Mouse (Mus musculus): ENCODE measurements around the gene Arhgap28. TPM values are rescaled to one million over a fixed set of nuclear protein-coding genes. Genes with fewer than 3 reads are reported as not detected.

The Arhgap28 gene
- polyA plus RNA-seq, 2 experiments = 42.8 to 55.2 TPM

DNA sequence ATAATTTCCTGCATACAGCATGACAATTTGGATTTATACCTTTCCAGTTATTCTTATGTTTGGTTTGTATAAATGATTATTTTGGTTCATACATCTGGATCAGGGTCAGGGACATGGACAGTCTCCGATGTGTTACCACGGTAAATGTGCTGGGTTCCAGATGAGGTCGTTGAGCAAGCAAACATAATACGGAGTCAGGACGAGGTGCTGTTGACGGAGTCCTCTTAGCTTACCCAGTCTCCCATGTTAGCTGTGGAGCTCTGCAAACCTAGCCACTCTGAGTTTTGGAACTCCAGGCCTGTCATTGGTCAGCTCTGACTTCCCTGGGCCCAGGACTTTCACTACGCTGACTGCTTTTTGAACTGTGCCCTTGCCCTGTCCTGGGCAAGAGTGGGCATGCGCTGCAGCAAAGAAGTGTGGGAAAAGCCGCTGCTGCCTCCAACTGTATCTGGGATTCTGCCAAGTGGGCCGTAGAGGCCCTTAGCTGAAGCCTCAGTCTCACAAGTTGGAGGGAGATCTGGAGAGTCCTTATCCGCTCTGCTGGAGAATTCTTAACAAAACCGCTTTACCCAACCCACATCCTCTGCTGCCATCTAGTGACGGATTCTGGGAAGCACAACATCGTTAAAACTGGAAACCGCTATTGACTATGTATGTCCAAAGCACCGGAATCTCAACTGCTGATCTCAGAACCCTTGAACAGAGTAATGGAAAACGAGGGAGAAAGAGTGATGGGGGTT, 166.4 kb downstream of the Arhgap28 start:
- Histone ChIP-seq H3K27me3 (ENCODE audit: control insufficient read depth, insufficient read depth, low read length) (no peaks in the 10 kb centered on the region), H3K4me1 (ENCODE audit: control insufficient read depth, insufficient read depth, low read length) (no peaks in the 10 kb centered on the region), H3K9me3 (ENCODE audit: control insufficient read depth, low read length) (no peaks in the 10 kb centered on the region), H3K4me2 (replicated peaks; ENCODE audit: low read depth, low read length, severe bottlenecking) (no peak overlapping the region), H3K4me3 (replicated peaks; ENCODE audit: low read length) (no peak overlapping the region), H3K9ac (ENCODE audit: low read depth, low read length, severe bottlenecking) (no peak overlapping the region), H3K27ac (replicated peaks; ENCODE audit: low read depth, low read length) (no peak overlapping the region), H3K36me3 (ENCODE audit: control insufficient read depth, insufficient read depth, low read length) (no peaks in the 10 kb centered on the region; the same call in 1 of the 2 replicates)
- DNase-seq (ENCODE audit: low spot score) (peak; percentile 77), ATAC-seq (ENCODE audit: low FRiP score, low read depth) (peak; percentile 39)
- WGBS = 63% methylated on average over 17 of the region's 17 CpGs
- no peak for TF ChIP-seq POLR2A (IDR thresholded peaks at IDR 0.05; ENCODE audit: borderline replicate concordance, extremely low read depth, insufficient read depth, insufficient read length)

DNA sequence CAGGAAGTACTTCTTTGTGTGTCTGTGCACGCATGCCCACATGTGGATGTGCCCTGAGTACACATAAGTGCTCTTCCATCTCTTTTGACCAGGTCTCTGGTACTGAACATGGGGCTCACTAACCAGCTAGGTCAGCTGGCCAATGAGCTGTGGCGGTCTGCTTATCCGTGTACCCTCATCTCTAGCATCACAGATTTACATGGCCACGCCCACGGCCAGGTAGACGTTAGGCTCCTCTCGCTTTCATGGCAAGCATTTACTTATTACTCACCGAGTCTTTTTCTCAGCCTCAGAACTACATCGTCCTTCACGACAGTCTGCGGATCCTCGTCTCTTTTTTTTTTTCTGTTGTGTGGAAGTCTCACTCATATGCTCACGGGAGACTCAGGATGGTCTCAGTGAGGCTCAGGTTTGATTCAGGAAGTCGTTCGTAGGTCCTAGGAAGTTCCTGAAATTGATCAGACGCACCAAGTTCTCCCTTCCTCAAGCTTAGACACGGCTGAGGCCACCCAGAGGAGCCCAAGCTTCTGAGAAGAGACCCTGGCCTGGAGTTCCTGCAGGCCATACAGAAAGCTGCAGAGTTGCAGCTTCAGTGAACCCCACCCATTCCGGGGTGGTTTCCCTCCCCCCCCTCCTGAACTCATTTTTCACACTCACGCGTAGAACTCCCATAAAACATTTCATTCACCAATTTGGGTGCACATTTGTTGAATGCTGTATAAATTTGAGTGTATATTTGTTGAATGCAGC, 167.6 kb downstream of the Arhgap28 start:
- Histone ChIP-seq H3K4me2 (replicated peaks; ENCODE audit: low read depth, low read length, severe bottlenecking) (no peak overlapping the region), H3K9me3 (ENCODE audit: control insufficient read depth, low read length) (no peaks in the 10 kb centered on the region), H3K4me3 (replicated peaks; ENCODE audit: low read length) (no peak overlapping the region), H3K27me3 (ENCODE audit: control insufficient read depth, insufficient read depth, low read length) (no peaks in the 10 kb centered on the region), H3K9ac (ENCODE audit: low read depth, low read length, severe bottlenecking) (no peak overlapping the region), H3K4me1 (ENCODE audit: control insufficient read depth, insufficient read depth, low read length) (no peaks in the 10 kb centered on the region), H3K27ac (replicated peaks; ENCODE audit: low read depth, low read length) (no peak overlapping the region), H3K36me3 (ENCODE audit: control insufficient read depth, insufficient read depth, low read length) (no peaks in the 10 kb centered on the region; the same call in 1 of the 2 replicates)
- DNase-seq (ENCODE audit: low spot score) (no peak), ATAC-seq (ENCODE audit: low FRiP score, low read depth) (no peak)
- TF ChIP-seq POLR2A (IDR thresholded peaks at IDR 0.05; ENCODE audit: borderline replicate concordance, extremely low read depth, insufficient read depth, insufficient read length) = no peak
- 95% methylated on average over 20 of the region's 20 CpGs for WGBS

DNA sequence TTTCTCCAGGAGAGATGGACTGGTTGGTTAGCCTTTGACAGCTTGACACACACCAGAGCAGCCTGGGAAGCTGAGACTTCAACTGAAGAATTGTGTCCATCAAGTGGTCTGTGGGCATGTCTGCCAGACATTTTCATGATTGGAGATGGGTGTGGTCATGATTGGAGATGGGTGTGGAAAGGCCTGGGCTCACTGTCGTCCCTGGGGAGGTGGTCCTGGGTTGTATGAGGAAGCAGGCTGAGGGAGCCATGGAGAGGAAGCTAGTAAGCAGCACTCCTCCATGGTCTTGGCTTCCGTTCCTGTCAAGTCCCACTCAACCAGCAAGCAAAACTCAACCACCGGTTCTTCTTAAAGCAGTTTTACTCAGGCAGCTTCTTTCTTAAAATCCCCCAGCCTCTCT, 176.5 kb downstream of the Arhgap28 start:
- DNase-seq (ENCODE audit: low spot score) = no peak
- H3K4me3 ChIP-seq (replicated peaks; ENCODE audit: low read length) = no peak overlapping the region
- H3K9me3 ChIP-seq (ENCODE audit: control insufficient read depth, low read length) = peaks cover 7% of the 10 kb centered on the region; the same call in 1 of the 2 replicates
- no peaks in the 10 kb centered on the region for H3K27me3 ChIP-seq (ENCODE audit: control insufficient read depth, insufficient read depth, low read length)
- H3K4me1 ChIP-seq (ENCODE audit: control insufficient read depth, insufficient read depth, low read length) = no peaks in the 10 kb centered on the region
- no peaks in the 10 kb centered on the region for H3K36me3 ChIP-seq (ENCODE audit: control insufficient read depth, insufficient read depth, low read length)
- WGBS = 92% methylated on average over 3 of the region's 3 CpGs
- no peak overlapping the region for H3K4me2 ChIP-seq (replicated peaks; ENCODE audit: low read depth, low read length, severe bottlenecking)
- no peak for ATAC-seq (ENCODE audit: low FRiP score, low read depth)
- no peak for TF ChIP-seq POLR2A (IDR thresholded peaks at IDR 0.05; ENCODE audit: borderline replicate concordance, extremely low read depth, insufficient read depth, insufficient read length)
- H3K9ac ChIP-seq (ENCODE audit: low read depth, low read length, severe bottlenecking) = no peak overlapping the region
- no peak overlapping the region for H3K27ac ChIP-seq (replicated peaks; ENCODE audit: low read depth, low read length)

DNA sequence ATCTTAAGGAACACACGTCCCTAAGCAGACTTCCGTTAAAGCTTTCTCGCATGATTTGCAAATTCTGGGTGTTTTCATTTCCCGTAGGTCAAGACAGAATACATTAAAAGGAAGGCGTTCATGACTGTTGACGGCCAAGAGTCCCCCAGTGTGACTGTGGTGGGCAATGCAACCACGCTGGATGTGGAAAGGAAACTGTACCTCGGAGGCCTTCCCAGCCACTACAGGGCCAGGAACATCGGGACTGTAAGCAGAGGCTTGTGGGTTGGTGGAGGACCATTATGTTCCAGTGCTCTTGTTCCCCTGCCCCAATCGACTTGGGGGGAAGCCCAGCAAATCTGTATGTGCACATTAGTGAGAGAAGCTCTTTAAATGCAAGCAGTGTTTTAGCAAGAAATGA, 187.0 kb downstream of the Arhgap28 start:
- no peak for ATAC-seq (ENCODE audit: low FRiP score, low read depth)

DNA sequence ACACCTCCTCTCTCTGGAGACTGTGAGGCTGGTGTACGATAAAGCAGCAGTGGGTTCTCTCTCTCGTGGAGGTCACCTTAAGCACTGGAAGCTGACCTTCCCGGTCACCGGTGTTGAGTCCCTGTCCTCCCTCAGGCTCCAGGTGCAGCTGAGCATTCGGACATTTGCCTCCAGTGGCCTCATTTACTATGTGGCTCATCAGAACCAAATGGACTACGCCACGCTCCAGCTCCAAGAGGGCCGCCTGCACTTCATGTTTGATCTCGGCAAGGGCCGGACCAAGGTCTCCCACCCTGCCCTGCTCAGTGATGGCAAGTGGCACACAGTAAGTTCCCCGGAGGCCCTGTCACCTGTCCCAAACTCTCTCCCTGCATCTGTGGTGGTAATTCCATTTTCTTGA, 188.2 kb downstream of the Arhgap28 start:
- DNase-seq (ENCODE audit: low spot score) (no peak), ATAC-seq (ENCODE audit: low FRiP score, low read depth) (no peak)
- H3K36me3 ChIP-seq (ENCODE audit: control insufficient read depth, insufficient read depth, low read length) = no peaks in the 10 kb centered on the region
- no peaks in the 10 kb centered on the region for H3K9me3 ChIP-seq (ENCODE audit: control insufficient read depth, low read length)
- WGBS = 97% methylated on average over 11 of the region's 11 CpGs
- H3K4me2 ChIP-seq (replicated peaks; ENCODE audit: low read depth, low read length, severe bottlenecking) = no peak overlapping the region
- H3K4me3 ChIP-seq (replicated peaks; ENCODE audit: low read length) = no peak overlapping the region
- no peaks in the 10 kb centered on the region for H3K27me3 ChIP-seq (ENCODE audit: control insufficient read depth, insufficient read depth, low read length)
- no peak overlapping the region for H3K27ac ChIP-seq (replicated peaks; ENCODE audit: low read depth, low read length)
- H3K9ac ChIP-seq (ENCODE audit: low read depth, low read length, severe bottlenecking) = no peak overlapping the region
- no peak for TF ChIP-seq POLR2A (IDR thresholded peaks at IDR 0.05; ENCODE audit: borderline replicate concordance, extremely low read depth, insufficient read depth, insufficient read length)
- no peaks in the 10 kb centered on the region for H3K4me1 ChIP-seq (ENCODE audit: control insufficient read depth, insufficient read depth, low read length)

More for the DNA sequence above, 187.0 kb downstream of the Arhgap28 start:
- H3K4me3 ChIP-seq (replicated peaks; ENCODE audit: low read length) = no peak overlapping the region
- H3K27me3 ChIP-seq (ENCODE audit: control insufficient read depth, insufficient read depth, low read length) = no peaks in the 10 kb centered on the region
- WGBS = 91% methylated on average over 10 of the region's 10 CpGs
- no peak overlapping the region for H3K9ac ChIP-seq (ENCODE audit: low read depth, low read length, severe bottlenecking)
- no peaks in the 10 kb centered on the region for H3K36me3 ChIP-seq (ENCODE audit: control insufficient read depth, insufficient read depth, low read length)
- H3K9me3 ChIP-seq (ENCODE audit: control insufficient read depth, low read length) = no peaks in the 10 kb centered on the region
- H3K4me2 ChIP-seq (replicated peaks; ENCODE audit: low read depth, low read length, severe bottlenecking) = no peak overlapping the region
- H3K4me1 ChIP-seq (ENCODE audit: control insufficient read depth, insufficient read depth, low read length) = no peaks in the 10 kb centered on the region
- no peak overlapping the region for H3K27ac ChIP-seq (replicated peaks; ENCODE audit: low read depth, low read length)
- DNase-seq (ENCODE audit: low spot score) = no peak
- no peak for TF ChIP-seq POLR2A (IDR thresholded peaks at IDR 0.05; ENCODE audit: borderline replicate concordance, extremely low read depth, insufficient read depth, insufficient read length)

Measured in limb, embryonic 14.5 days (tissue).